Mouse (Mus musculus) liver, embryonic 14.5 days (tissue): Measurements from ENCODE around the gene Car6.

ENCODE experiments used
- CTCF ChIP-seq: IDR thresholded peaks from 2 replicates; pipeline ENCODE4 v1.5.1; 2016; ENCODE audit warnings: antibody characterized with exemption, low read depth, control low read depth
- EP300 ChIP-seq: IDR thresholded peaks from 2 replicates; pipeline ENCODE4 v1.6.1; 2016; ENCODE audit warnings: antibody characterized with exemption, low read depth

DNA sequence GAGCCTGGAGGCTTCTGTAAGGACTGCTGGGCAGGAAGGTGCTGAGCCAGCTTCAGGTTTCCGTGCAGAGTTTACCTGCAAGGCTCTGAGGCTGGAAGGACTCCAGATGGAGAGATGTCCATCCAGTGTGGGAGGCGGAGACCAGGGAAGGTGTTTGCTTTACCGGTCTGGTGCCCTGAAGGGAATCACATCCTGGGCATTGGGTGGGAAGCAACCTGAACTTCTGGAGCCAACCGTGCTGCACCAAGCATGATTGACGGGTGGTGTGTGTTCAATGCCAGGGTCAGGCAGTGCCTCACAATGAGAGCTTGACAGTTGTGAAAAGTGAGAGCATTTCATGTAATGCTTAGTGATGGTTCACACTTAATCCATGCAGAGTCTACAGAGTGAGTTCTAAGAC lies 47.8 kb upstream of the Car6 start:
- TF ChIP-seq CTCF (no peak), EP300 (no peak)
